In genomic region chr10:64083813-64084212, GRCm38 (mm10) we compare ENCODE assay signal across 13 mouse cellular contexts. TPM values are rescaled to one million over a fixed set of nuclear protein-coding genes. Genes with fewer than 3 reads are reported as not detected.
DNase-seq lines count a peak whose midpoint lies in the region; ATAC-seq lines count a peak whose summit lies in the region.
"Had no signal": no experiment of that assay in that cellular context is flagged by ENCODE, and none has a peak within 500 bp of the region (broad histone marks: within the 10 kb centered on the region; RNA-seq: fewer than 3 reads in every experiment).

No protein-coding gene starts in this region.

- DNase-seq in forebrain, embryonic 11.5 days (ENCODE audit: low spot score), result no peak
- DNase-seq in right cerebral cortex, postnatal 25 days, result peak; percentile 32
- no peak for DNase-seq in right cerebral cortex, postnatal 4 days
- no peak for DNase-seq in urinary bladder, postnatal 10 days (ENCODE audit: low spot score)
- DNase-seq: B cell, adult 2 months had no signal

- ATAC-seq in forebrain, embryonic 13.5 days, result 0 out of 2 replicates have a peak, but pooled peaks have one; percentile 31
- ATAC-seq in forebrain, embryonic 11.5 days (replicated peaks; ENCODE audit: low FRiP score), result no peak
- ATAC-seq in hindbrain, embryonic 16.5 days, result peak; percentile 56; the same call in 1 of the 2 replicates
- no peak for ATAC-seq in kidney, embryonic 16.5 days (ENCODE audit: low FRiP score, low TSS enrichment)
- ATAC-seq in megakaryocyte-erythroid progenitor cell, adult 5-6 weeks (replicated peaks; ENCODE audit: low FRiP score, low TSS enrichment, poor library complexity, severe bottlenecking), result no peak

- peak overlapping the region; percentile 33 for H3K4me2 ChIP-seq in forebrain, embryonic 13.5 days
- H3K4me2 ChIP-seq in forebrain, embryonic 11.5 days (ENCODE audit: low read depth, low read length, severe bottlenecking), result no peak overlapping the region
- H3K4me2 ChIP-seq in hindbrain, embryonic 16.5 days (ENCODE audit: low read length), result peak overlapping the region; percentile 59
- no peak overlapping the region for H3K4me2 ChIP-seq in kidney, embryonic 16.5 days (replicated peaks; ENCODE audit: low read depth, low read length)

- H3K9me3 ChIP-seq in forebrain, embryonic 13.5 days (replicated peaks), result no peaks in the 10 kb centered on the region
- no peaks in the 10 kb centered on the region for H3K9me3 ChIP-seq in forebrain, embryonic 11.5 days (ENCODE audit: control insufficient read depth, low read length)
- no peaks in the 10 kb centered on the region for H3K9me3 ChIP-seq in hindbrain, embryonic 16.5 days (ENCODE audit: control insufficient read depth, low read length)
- H3K9me3 ChIP-seq in kidney, embryonic 16.5 days (ENCODE audit: low read length), result no peaks in the 10 kb centered on the region

- peaks cover 12% of the 10 kb centered on the region for H3K27me3 ChIP-seq in forebrain, embryonic 13.5 days
- peaks cover 7% of the 10 kb centered on the region; the same call in 1 of the 2 replicates for H3K27me3 ChIP-seq in forebrain, embryonic 11.5 days (ENCODE audit: control insufficient read depth, insufficient read depth, low read length)
- no peaks in the 10 kb centered on the region for H3K27me3 ChIP-seq in hindbrain, embryonic 16.5 days (replicated peaks; ENCODE audit: control insufficient read depth, insufficient read depth, low read length)
- H3K27me3 ChIP-seq in kidney, embryonic 16.5 days (ENCODE audit: insufficient read depth, low read length), result peaks cover 22% of the 10 kb centered on the region

- H3K9ac ChIP-seq in forebrain, embryonic 13.5 days, result no peak overlapping the region
- H3K9ac ChIP-seq in forebrain, embryonic 11.5 days (ENCODE audit: low read length), result no peak overlapping the region
- peak overlapping the region; percentile 42; the same call in 1 of the 2 replicates for H3K9ac ChIP-seq in hindbrain, embryonic 16.5 days (ENCODE audit: low read depth, low read length)
- H3K9ac ChIP-seq in kidney, embryonic 16.5 days (replicated peaks; ENCODE audit: low read length), result no peak overlapping the region

- no peak overlapping the region for H3K4me3 ChIP-seq in forebrain, embryonic 13.5 days
- H3K4me3 ChIP-seq in forebrain, embryonic 11.5 days (ENCODE audit: low read depth, low read length), result no peak overlapping the region
- peak overlapping the region; percentile 33 for H3K4me3 ChIP-seq in hindbrain, embryonic 16.5 days (ENCODE audit: low read length)
- H3K4me3 ChIP-seq in kidney, embryonic 16.5 days (ENCODE audit: low read length), result no peak overlapping the region

- H3K4me1 ChIP-seq in forebrain, embryonic 13.5 days, result peaks cover 41% of the 10 kb centered on the region
- H3K4me1 ChIP-seq in forebrain, embryonic 11.5 days (replicated peaks; ENCODE audit: control insufficient read depth, insufficient read depth, low read length), result peaks cover 6% of the 10 kb centered on the region; the same call in 1 of the 2 replicates
- peaks cover 12% of the 10 kb centered on the region for H3K4me1 ChIP-seq in hindbrain, embryonic 16.5 days (ENCODE audit: control insufficient read depth, insufficient read depth, low read depth, low read length)
- peaks cover 16% of the 10 kb centered on the region for H3K4me1 ChIP-seq in kidney, embryonic 16.5 days (ENCODE audit: insufficient read depth, low read length)

- no peaks in the 10 kb centered on the region for H3K36me3 ChIP-seq in forebrain, embryonic 13.5 days (ENCODE audit: poor library complexity, severe bottlenecking)
- no peaks in the 10 kb centered on the region for H3K36me3 ChIP-seq in forebrain, embryonic 11.5 days (ENCODE audit: control insufficient read depth, insufficient read depth, low read length)
- no peaks in the 10 kb centered on the region for H3K36me3 ChIP-seq in hindbrain, embryonic 16.5 days (ENCODE audit: control insufficient read depth, insufficient read depth, low read length)
- H3K36me3 ChIP-seq in kidney, embryonic 16.5 days (ENCODE audit: insufficient read depth, low read length), result no peaks in the 10 kb centered on the region

- 58% methylated on average over 11 of the region's 11 CpGs for WGBS in forebrain, embryonic 13.5 days
- 66% methylated on average over 11 of the region's 11 CpGs for WGBS in forebrain, embryonic 11.5 days
- 34% methylated on average over 11 of the region's 11 CpGs for WGBS in hindbrain, embryonic 16.5 days
- WGBS in kidney, embryonic 16.5 days, result 52% methylated on average over 11 of the region's 11 CpGs

- H3K27ac ChIP-seq in forebrain, embryonic 13.5 days, result no peak overlapping the region
- H3K27ac ChIP-seq in forebrain, embryonic 11.5 days (ENCODE audit: low read depth, low read length), result no peak overlapping the region
- no peak overlapping the region for H3K27ac ChIP-seq in hindbrain, embryonic 16.5 days (ENCODE audit: low read depth, low read length)
- H3K27ac ChIP-seq in kidney, embryonic 16.5 days (ENCODE audit: low read length), result no peak overlapping the region
- H3K27ac ChIP-seq: kidney, postnatal 0 days had no signal

RNA-seq across cellular contexts. Expression of gene Lrrtm3, which starts 6.3 kb away (rescaled TPM):
- 8.1 and 11.7 TPM in 2 replicates for polyA plus RNA-seq in forebrain, embryonic 13.5 days (2015; fragmentation: Nextera tagmentation; extraction: Ambion mirVana)
- polyA plus RNA-seq in forebrain, embryonic 11.5 days (2014; fragmentation: Nextera tagmentation; extraction: Ambion mirVana), result 2.2 and 2.6 TPM in 2 replicates
- 41.3 and 45.7 TPM in 2 replicates for polyA plus RNA-seq in hindbrain, embryonic 16.5 days (2015; fragmentation: Nextera tagmentation; extraction: Ambion mirVana)
- 0.35 and 0.53 TPM in 2 replicates for polyA plus RNA-seq in kidney, embryonic 16.5 days (2015; fragmentation: Nextera tagmentation; extraction: Ambion mirVana)
- total RNA-seq in megakaryocyte-erythroid progenitor cell, adult 5-6 weeks (2014; fragmentation: Nextera tagmentation), result not detected in 2 replicates
- not detected in 2 replicates for total RNA-seq in megakaryocyte-erythroid progenitor cell, adult 5-6 weeks (2017)
- total RNA-seq: monocyte, adult 5-6 weeks had no signal
- polyA plus RNA-seq: liver, embryonic 16.5 days; spleen, adult 2 months had no signal

Comparison
In these comparisons a context has a peak if more than half of its experiments do, and no peak if none do; other contexts are left out.
1. ATAC-seq: peak in forebrain, embryonic 13.5 days (single experiment) and hindbrain, embryonic 16.5 days (single experiment); none in forebrain, embryonic 11.5 days (single experiment), kidney, embryonic 16.5 days (single experiment) and megakaryocyte-erythroid progenitor cell, adult 5-6 weeks (single experiment).
2. H3K4me2 ChIP-seq: peak in forebrain, embryonic 13.5 days (single experiment) and hindbrain, embryonic 16.5 days (single experiment); none in forebrain, embryonic 11.5 days (single experiment) and kidney, embryonic 16.5 days (single experiment).